Mouse (Mus musculus): ENCODE results near the gene Angel1.

Angel1 gene

GRCm38 (mm10) chr12:86726120-86726640, at the start of gene Angel1:
Angel1 (minus strand) TSS chr12:86726460.
- DNase-seq (ENCODE audit: low read depth, low spot score) = peak; percentile 94

GRCm38 (mm10) chr12:86775561-86776280, 49.5 kb upstream of the Angel1 start:
- DNase-seq (ENCODE audit: low read depth, low spot score) = no peak

GRCm38 (mm10) chr12:86772551-86772950, 46.3 kb upstream of the Angel1 start:
- no peak for DNase-seq (ENCODE audit: low read depth, low spot score)

GRCm38 (mm10) chr12:86771823-86772427, 45.7 kb upstream of the Angel1 start:
- DNase-seq (ENCODE audit: low read depth, low spot score) = peak; percentile 93

GRCm38 (mm10) chr12:86770927-86771326, 44.7 kb upstream of the Angel1 start:
- no peak for DNase-seq (ENCODE audit: low read depth, low spot score)

GRCm38 (mm10) chr12:86770261-86770670, 44.0 kb upstream of the Angel1 start:
- DNase-seq (ENCODE audit: low read depth, low spot score) = no peak

GRCm38 (mm10) chr12:86769819-86770218, 43.6 kb upstream of the Angel1 start:
- DNase-seq (ENCODE audit: low read depth, low spot score) = no peak

GRCm38 (mm10) chr12:86768986-86769580, 42.8 kb upstream of the Angel1 start:
- peak; percentile 61 for DNase-seq (ENCODE audit: low read depth, low spot score)

GRCm38 (mm10) chr12:86767868-86768631, 41.8 kb upstream of the Angel1 start:
- DNase-seq (ENCODE audit: low read depth, low spot score) = no peak

GRCm38 (mm10) chr12:86766467-86766866, 40.2 kb upstream of the Angel1 start:
- DNase-seq (ENCODE audit: low read depth, low spot score) = no peak

- DNase-seq (ENCODE audit: low read depth, low spot score) = no peak
Observed at GRCm38 (mm10) chr12:86764060-86764459, 37.8 kb upstream of the Angel1 start.

- no peak for DNase-seq (ENCODE audit: low read depth, low spot score)
Observed at GRCm38 (mm10) chr12:86761036-86761435, 34.8 kb upstream of the Angel1 start.

- no peak for DNase-seq (ENCODE audit: low read depth, low spot score)
Observed at GRCm38 (mm10) chr12:86734319-86734810, 8.1 kb upstream of the Angel1 start, which contains the start of gene Lrrc74a. Lrrc74a (plus strand) TSS chr12:86734369.

- DNase-seq (ENCODE audit: low read depth, low spot score) = no peak
Observed at GRCm38 (mm10) chr12:86725706-86726105, 554 bp downstream of the Angel1 start.

GRCm38 (mm10) chr12:86724300-86724699, 2.0 kb downstream of the Angel1 start:
- no peak for DNase-seq (ENCODE audit: low read depth, low spot score)

- no peak for DNase-seq (ENCODE audit: low read depth, low spot score)
Observed at GRCm38 (mm10) chr12:86721453-86721852, 4.8 kb downstream of the Angel1 start.

- DNase-seq (ENCODE audit: low read depth, low spot score) = no peak
Observed at GRCm38 (mm10) chr12:86719961-86720639, 6.2 kb downstream of the Angel1 start.

- no peak for DNase-seq (ENCODE audit: low read depth, low spot score)
Observed at GRCm38 (mm10) chr12:86716962-86717361, 9.3 kb downstream of the Angel1 start.

GRCm38 (mm10) chr12:86715401-86715800, 10.9 kb downstream of the Angel1 start:
- DNase-seq (ENCODE audit: low read depth, low spot score) = peak; percentile 67

GRCm38 (mm10) chr12:86714026-86714425, 12.2 kb downstream of the Angel1 start:
- DNase-seq (ENCODE audit: low read depth, low spot score) = no peak

- DNase-seq (ENCODE audit: low read depth, low spot score) = no peak
Observed at GRCm38 (mm10) chr12:86705843-86706242, 20.4 kb downstream of the Angel1 start.

Measured in retina, postnatal 7 days (tissue).